Mouse (Mus musculus) left cerebral cortex, adult 8-10 months (tissue): Measurements from ENCODE around the gene Hmgn5. TPM values are rescaled to one million over a fixed set of nuclear protein-coding genes. Genes with fewer than 3 reads are reported as not detected.

Source experiments
- DNase-seq, 2 experiments: peaks; one replicate each; pipeline ENCODE4 v3.0.0; 2022; ENCODE audit warnings: low spot score in 2 of 2
- total RNA-seq, 4 experiments: library from RNA; stranded (reverse); gene quantifications; 2 replicates each; pipeline ENCODE4 v1.2.4; 2022

Gene Hmgn5
- 1 to 10 TPM; 3.9 to 5.2 (median 4.4) TPM for total RNA-seq

DNA sequence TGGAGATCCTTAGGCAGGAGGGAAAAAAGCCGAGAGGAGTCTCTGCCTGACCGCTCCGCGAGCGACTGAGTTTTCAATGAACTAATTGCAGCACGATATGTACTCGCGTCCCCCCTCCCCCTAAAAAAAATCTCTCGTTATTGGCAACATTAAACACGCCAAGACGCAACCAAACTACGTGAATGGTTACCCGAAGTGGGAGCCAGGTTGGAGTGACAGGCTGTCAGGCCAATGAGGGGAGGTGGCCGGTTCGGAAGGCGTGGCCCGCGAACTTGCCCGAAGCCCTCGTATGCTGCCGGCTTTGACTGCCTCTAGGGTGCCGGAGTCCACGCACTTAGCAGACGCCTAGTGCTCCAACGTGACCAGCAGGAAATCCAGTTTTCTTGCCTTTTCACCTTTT is at the start of gene Hmgn5:
TSS of gene Hmgn5 (minus strand) at position 122 of the 400 bp plus-strand sequence.
- DNase-seq: peak; percentile 77 to 81

- no peak for DNase-seq
These were observed 34.6 kb upstream of the Hmgn5 start for GRCm38 (mm10) chrX:109047773-109048172.

- no peak for DNase-seq
These were observed 13.0 kb upstream of the Hmgn5 start for GRCm38 (mm10) chrX:109026224-109026623.

DNA sequence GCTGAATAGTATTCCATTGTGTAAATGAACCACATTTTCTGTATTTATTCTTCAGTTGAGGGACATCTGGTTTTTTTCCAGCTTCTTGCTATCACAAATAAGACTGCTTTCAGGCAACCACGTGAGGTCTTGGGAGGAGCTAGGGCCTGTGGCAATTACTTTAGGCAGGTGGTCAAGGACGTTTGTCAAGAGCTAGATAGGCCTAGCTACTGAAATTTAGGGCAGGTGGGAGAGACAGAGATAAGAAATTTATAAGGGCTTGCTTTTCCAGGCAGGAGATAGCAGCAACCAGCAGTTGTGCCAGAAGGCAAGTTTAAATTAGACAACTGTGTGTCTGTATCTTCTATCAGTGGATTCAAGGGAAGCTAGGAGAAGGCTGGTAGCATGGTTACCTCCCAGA is 7.7 kb upstream of the Hmgn5 start:
- DNase-seq: no peak

DNA sequence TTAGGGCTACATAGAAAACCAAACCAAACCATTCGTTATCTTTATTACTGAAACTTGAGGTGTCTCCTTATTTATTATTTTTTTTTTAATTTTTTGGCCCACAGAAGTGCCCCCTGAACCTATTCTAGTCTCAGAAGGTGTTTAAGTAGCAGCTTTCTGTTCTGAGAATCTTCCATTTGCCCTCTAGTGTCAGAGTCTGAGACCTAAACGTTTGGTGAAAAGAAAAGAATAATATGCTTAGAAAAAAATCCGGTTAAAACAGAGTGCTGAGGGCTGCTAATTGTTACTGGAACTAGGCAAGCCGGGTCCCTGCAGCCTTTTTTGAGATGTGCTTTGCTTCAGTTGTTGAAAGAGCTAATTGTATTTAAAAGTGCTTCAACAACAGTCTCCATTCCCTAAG is 962 bp upstream of the Hmgn5 start:
- DNase-seq: no peak

GRCm38 (mm10) chrX:109013686-109014085 is 482 bp upstream of the Hmgn5 start:
- DNase-seq: peak; percentile 15 to 17

DNA sequence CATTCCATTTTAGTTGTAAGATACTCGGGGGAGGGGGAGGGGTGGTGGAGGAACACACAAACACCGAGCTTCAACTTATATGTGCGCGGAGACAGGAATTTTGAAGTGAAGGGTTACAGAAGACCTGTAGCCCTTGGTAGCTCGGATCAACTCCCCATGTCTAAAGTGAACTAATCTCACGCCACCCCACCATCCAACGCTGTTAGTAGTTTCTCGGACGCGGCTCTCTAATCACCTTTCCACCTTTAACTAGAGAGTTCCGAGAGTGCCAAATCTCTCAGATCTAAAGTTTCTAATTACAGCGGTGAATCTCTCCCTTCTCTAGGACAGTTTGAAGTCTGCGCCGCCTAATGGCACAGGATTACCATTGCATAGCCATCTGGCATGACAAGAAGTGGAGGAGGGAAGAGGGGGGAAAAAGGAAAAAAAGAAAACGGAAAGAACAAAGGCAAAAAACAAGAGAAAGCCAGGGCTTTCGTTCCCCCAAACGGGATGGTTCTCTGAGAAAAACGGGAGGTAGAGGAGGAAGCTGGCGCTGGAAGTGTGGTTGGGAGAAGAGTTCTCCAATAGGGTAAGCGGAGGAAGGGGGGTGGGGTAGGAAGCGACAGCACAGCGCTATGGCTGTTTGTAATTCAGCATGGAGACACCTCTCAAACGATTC is 703 bp downstream of the Hmgn5 start:
- DNase-seq: peak; percentile 8 to 10

DNA sequence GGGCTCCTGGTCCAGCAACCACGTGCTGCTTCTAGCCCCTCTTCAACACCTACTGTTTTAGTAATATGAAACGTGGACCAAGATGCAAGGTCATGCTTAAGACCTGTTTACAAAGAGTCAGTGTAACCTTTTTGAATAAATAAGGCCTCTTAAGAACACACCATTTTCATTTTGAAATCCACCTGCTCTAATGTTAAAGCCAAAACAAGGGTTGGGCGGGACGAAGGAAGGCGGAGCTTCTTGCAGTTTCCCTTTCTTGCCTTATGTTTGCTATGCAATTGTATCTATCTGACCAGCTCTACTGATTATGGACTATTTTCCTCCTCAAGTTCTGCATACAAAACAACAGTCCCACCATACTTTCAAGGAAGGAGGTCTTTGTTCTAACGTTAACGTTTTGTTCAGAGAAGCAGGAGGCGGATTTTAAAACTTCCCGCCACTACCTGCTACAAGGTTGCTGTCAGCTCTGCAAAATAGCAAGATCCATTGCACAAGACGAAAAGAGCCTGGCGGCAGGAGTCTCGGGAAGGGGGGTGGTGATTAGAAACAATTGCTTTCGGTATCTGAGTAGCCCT is 1.5 kb downstream of the Hmgn5 start:
- no peak for DNase-seq

- DNase-seq: no peak
These were observed 11.9 kb downstream of the Hmgn5 start for GRCm38 (mm10) chrX:109001277-109001676.

Other genes starting within 250 kb of the Hmgn5 start
- gene Brwd3, start 179.0 kb downstream of the Hmgn5 start, total RNA-seq: 10 to 100 TPM in 3 of 4 experiments, 1 to 10 TPM in 1; 10.0 to 11.5 (median 10.9) TPM
- gene Sh3bgrl, start 82.0 kb upstream of the Hmgn5 start, total RNA-seq: 10 to 100 TPM; 53.2 to 81.8 (median 63.8) TPM
- not detected for gene Gm6377, start 183.4 kb upstream of the Hmgn5 start, total RNA-seq